Mouse (Mus musculus): Measurements from ENCODE around the gene Hoxa13. TPM values are rescaled to one million over a fixed set of nuclear protein-coding genes. Genes with fewer than 3 reads are reported as not detected.

Gene Hoxa13
- polyA plus RNA-seq, 1 experiment from 2014 or later = 0.15 TPM

- Histone ChIP-seq H3K9me3 (ENCODE audit: low read length) (no peaks in the 10 kb centered on the region), H3K4me3 (ENCODE audit: low read length) (peak overlapping the region; percentile 63), H3K36me3 (ENCODE audit: insufficient read depth, low read length) (peaks cover 13% of the 10 kb centered on the region; the same call in 1 of the 2 replicates), H3K27me3 (ENCODE audit: insufficient read depth, low read length) (no peaks in the 10 kb centered on the region), H3K9ac (replicated peaks; ENCODE audit: low read length) (peak overlapping the region; percentile 85), H3K4me2 (replicated peaks; ENCODE audit: low read depth, low read length) (peak overlapping the region; percentile 81), H3K27ac (ENCODE audit: low read length) (peak overlapping the region; percentile 97), H3K4me1 (ENCODE audit: insufficient read depth, low read length) (peaks cover 10% of the 10 kb centered on the region)
- ATAC-seq (ENCODE audit: low FRiP score, low TSS enrichment) = no peak
- 2% methylated on average over 11 of the region's 11 CpGs for WGBS
Measured at GRCm38 (mm10) chr6:52227470-52228222, 33.0 kb downstream of the Hoxa13 start.

GRCm38 (mm10) chr6:52226569-52227257, 34.0 kb downstream of the Hoxa13 start:
- peak overlapping the region; percentile 85 for H3K9ac ChIP-seq (replicated peaks; ENCODE audit: low read length)
- no peaks in the 10 kb centered on the region for H3K9me3 ChIP-seq (ENCODE audit: low read length)
- 0 out of 2 replicates have a peak, but pooled peaks cover 7% of the 10 kb centered on the region for H3K36me3 ChIP-seq (ENCODE audit: insufficient read depth, low read length)
- peaks cover 17% of the 10 kb centered on the region for H3K4me1 ChIP-seq (ENCODE audit: insufficient read depth, low read length)
- H3K4me3 ChIP-seq (ENCODE audit: low read length) = peak overlapping the region; percentile 63
- H3K27me3 ChIP-seq (ENCODE audit: insufficient read depth, low read length) = no peaks in the 10 kb centered on the region
- 2% methylated on average over 26 of the region's 26 CpGs for WGBS
- peak overlapping the region; percentile 97 for H3K27ac ChIP-seq (ENCODE audit: low read length)
- H3K4me2 ChIP-seq (replicated peaks; ENCODE audit: low read depth, low read length) = peak overlapping the region; percentile 81
- ATAC-seq (ENCODE audit: low FRiP score, low TSS enrichment) = peak; percentile 36

GRCm38 (mm10) chr6:52225612-52226568, 34.8 kb downstream of the Hoxa13 start:
- Histone ChIP-seq H3K27me3 (ENCODE audit: insufficient read depth, low read length) (no peaks in the 10 kb centered on the region), H3K4me3 (ENCODE audit: low read length) (peak overlapping the region; percentile 63), H3K9me3 (ENCODE audit: low read length) (no peaks in the 10 kb centered on the region), H3K27ac (ENCODE audit: low read length) (peak overlapping the region; percentile 97), H3K36me3 (ENCODE audit: insufficient read depth, low read length) (0 out of 2 replicates have a peak, but pooled peaks cover 7% of the 10 kb centered on the region), H3K9ac (replicated peaks; ENCODE audit: low read length) (peak overlapping the region; percentile 85), H3K4me2 (replicated peaks; ENCODE audit: low read depth, low read length) (peak overlapping the region; percentile 81), H3K4me1 (ENCODE audit: insufficient read depth, low read length) (peaks cover 17% of the 10 kb centered on the region)
- under 1% methylated on average over 69 of the region's 69 CpGs for WGBS
- peak; percentile 52 for ATAC-seq (ENCODE audit: low FRiP score, low TSS enrichment)

GRCm38 (mm10) chr6:52224895-52225611, 35.6 kb downstream of the Hoxa13 start:
- Histone ChIP-seq H3K4me1 (ENCODE audit: insufficient read depth, low read length) (peaks cover 19% of the 10 kb centered on the region), H3K27me3 (ENCODE audit: insufficient read depth, low read length) (no peaks in the 10 kb centered on the region), H3K4me3 (ENCODE audit: low read length) (peak overlapping the region; percentile 63), H3K4me2 (replicated peaks; ENCODE audit: low read depth, low read length) (peak overlapping the region; percentile 81), H3K27ac (ENCODE audit: low read length) (peak overlapping the region; percentile 97), H3K9ac (replicated peaks; ENCODE audit: low read length) (peak overlapping the region; percentile 85), H3K36me3 (ENCODE audit: insufficient read depth, low read length) (0 out of 2 replicates have a peak, but pooled peaks cover 7% of the 10 kb centered on the region), H3K9me3 (ENCODE audit: low read length) (no peaks in the 10 kb centered on the region)
- no peak; the same call in 1 of the 2 replicates for ATAC-seq (ENCODE audit: low FRiP score, low TSS enrichment)
- 1% methylated on average over 36 of the region's 36 CpGs for WGBS

- H3K4me3 ChIP-seq (ENCODE audit: low read length) = peak overlapping the region; percentile 63
- WGBS = under 1% methylated on average over 24 of the region's 24 CpGs
- H3K27ac ChIP-seq (ENCODE audit: low read length) = peak overlapping the region; percentile 97
Measured at GRCm38 (mm10) chr6:52223939-52224760, 36.5 kb downstream of the Hoxa13 start.

GRCm38 (mm10) chr6:52222729-52223128, 38.0 kb downstream of the Hoxa13 start:
- Histone ChIP-seq H3K27me3 (ENCODE audit: insufficient read depth, low read length) (no peaks in the 10 kb centered on the region), H3K4me1 (ENCODE audit: insufficient read depth, low read length) (peaks cover 36% of the 10 kb centered on the region), H3K9me3 (ENCODE audit: low read length) (no peaks in the 10 kb centered on the region), H3K9ac (replicated peaks; ENCODE audit: low read length) (peak overlapping the region; percentile 85), H3K4me2 (replicated peaks; ENCODE audit: low read depth, low read length) (peak overlapping the region; percentile 81), H3K4me3 (ENCODE audit: low read length) (peak overlapping the region; percentile 63), H3K36me3 (ENCODE audit: insufficient read depth, low read length) (0 out of 2 replicates have a peak, but pooled peaks cover 7% of the 10 kb centered on the region), H3K27ac (ENCODE audit: low read length) (peak overlapping the region; percentile 97)
- no peak for ATAC-seq (ENCODE audit: low FRiP score, low TSS enrichment)
- WGBS = 4% methylated on average over 13 of the region's 13 CpGs

More at GRCm38 (mm10) chr6:52223939-52224760, 36.5 kb downstream of the Hoxa13 start:
- no peaks in the 10 kb centered on the region for H3K9me3 ChIP-seq (ENCODE audit: low read length)
- peak overlapping the region; percentile 85 for H3K9ac ChIP-seq (replicated peaks; ENCODE audit: low read length)
- ATAC-seq (ENCODE audit: low FRiP score, low TSS enrichment) = no peak
- H3K4me1 ChIP-seq (ENCODE audit: insufficient read depth, low read length) = peaks cover 28% of the 10 kb centered on the region
- H3K4me2 ChIP-seq (replicated peaks; ENCODE audit: low read depth, low read length) = peak overlapping the region; percentile 81
- H3K36me3 ChIP-seq (ENCODE audit: insufficient read depth, low read length) = 0 out of 2 replicates have a peak, but pooled peaks cover 7% of the 10 kb centered on the region
- H3K27me3 ChIP-seq (ENCODE audit: insufficient read depth, low read length) = no peaks in the 10 kb centered on the region

GRCm38 (mm10) chr6:52221993-52222685, 38.5 kb downstream of the Hoxa13 start:
- ATAC-seq (ENCODE audit: low FRiP score, low TSS enrichment) = peak; percentile 32
- Histone ChIP-seq H3K4me2 (replicated peaks; ENCODE audit: low read depth, low read length) (peak overlapping the region; percentile 81), H3K27ac (ENCODE audit: low read length) (peak overlapping the region; percentile 97), H3K4me1 (ENCODE audit: insufficient read depth, low read length) (peaks cover 34% of the 10 kb centered on the region), H3K36me3 (ENCODE audit: insufficient read depth, low read length) (0 out of 2 replicates have a peak, but pooled peaks cover 7% of the 10 kb centered on the region), H3K9ac (replicated peaks; ENCODE audit: low read length) (peak overlapping the region; percentile 85), H3K9me3 (ENCODE audit: low read length) (no peaks in the 10 kb centered on the region), H3K27me3 (ENCODE audit: insufficient read depth, low read length) (no peaks in the 10 kb centered on the region), H3K4me3 (ENCODE audit: low read length) (peak overlapping the region; percentile 63)
- WGBS = 5% methylated on average over 21 of the region's 21 CpGs
